Mouse (Mus musculus) hindbrain, embryonic 16.5 days (tissue): ENCODE measurements around the gene Trrap. TPM values are rescaled to one million over a fixed set of nuclear protein-coding genes. Genes with fewer than 3 reads are reported as not detected.

ENCODE experiments used
- ATAC-seq: fragments of 200-750 bp; cut with Nextera tagmentation; 2 replicates; pipeline ENCODE4 v1.8.0; 2017; ENCODE audit warnings: moderate TSS enrichment, moderate library complexity
- H3K27ac ChIP-seq: fragments of 300-500 bp; sonication (generic); 2 replicates; pipeline ENCODE4 v1.5.1; 2014; ENCODE audit warnings: low read depth, mild to moderate bottlenecking, control low read depth, low read length, moderate library complexity
- H3K27me3 ChIP-seq: fragments of 300-500 bp; sonication (generic); replicated peaks from 2 replicates; pipeline ENCODE4 v1.6.1; 2014; ENCODE audit warnings: low read length; ENCODE audit not compliant: control insufficient read depth, insufficient read depth
- H3K36me3 ChIP-seq: fragments of 300-500 bp; sonication (generic); 2 replicates; pipeline ENCODE4 v1.6.1; 2014; ENCODE audit warnings: mild to moderate bottlenecking, low read length, moderate library complexity, mixed read lengths; ENCODE audit not compliant: control insufficient read depth, insufficient read depth
- H3K4me1 ChIP-seq: fragments of 300-500 bp; sonication (generic); 2 replicates; pipeline ENCODE4 v1.6.1; 2014; ENCODE audit warnings: low read depth, low read length; ENCODE audit not compliant: control insufficient read depth, insufficient read depth
- H3K4me2 ChIP-seq: fragments of 300-500 bp; sonication (generic); 2 replicates; pipeline ENCODE4 v1.6.1; 2014; ENCODE audit warnings: mild to moderate bottlenecking, low read length, control low read depth, moderate library complexity
- H3K4me3 ChIP-seq: fragments of 300-500 bp; sonication (generic); 2 replicates; pipeline ENCODE4 v1.5.1; 2014; ENCODE audit warnings: mild to moderate bottlenecking, low read length, control low read depth, moderate library complexity
- H3K9ac ChIP-seq: fragments of 300-500 bp; sonication (generic); 2 replicates; pipeline ENCODE4 v1.6.1; 2014; ENCODE audit warnings: low read depth, mild to moderate bottlenecking, control low read depth, low read length, moderate library complexity
- H3K9me3 ChIP-seq: fragments of 300-500 bp; sonication (generic); 2 replicates; pipeline ENCODE4 v1.6.1; 2014; ENCODE audit warnings: mild to moderate bottlenecking, low read length, moderate library complexity; ENCODE audit not compliant: control insufficient read depth
- WGBS: fragments of 180-500 bp; shearing (Covaris S2); extraction: QIAGEN DNeasy Blood & Tissue Kit; methylation state at CpG from one replicate; pipeline ENCODE4 v1.1.7; 2014; 5-methylcytosine and 5-hydroxymethylcytosine counted together
- polyA plus RNA-seq: library from polyadenylated mRNA; unstranded; fragments of >200 nt; fragmentation: Nextera tagmentation; extraction: Ambion mirVana; gene quantifications from 2 replicates; pipeline ENCODE4 v1.2.1, GENCODE M21; 2015

Gene Trrap
- polyA plus RNA-seq, 1 experiment from 2014 or later = 60.3 TPM

DNA sequence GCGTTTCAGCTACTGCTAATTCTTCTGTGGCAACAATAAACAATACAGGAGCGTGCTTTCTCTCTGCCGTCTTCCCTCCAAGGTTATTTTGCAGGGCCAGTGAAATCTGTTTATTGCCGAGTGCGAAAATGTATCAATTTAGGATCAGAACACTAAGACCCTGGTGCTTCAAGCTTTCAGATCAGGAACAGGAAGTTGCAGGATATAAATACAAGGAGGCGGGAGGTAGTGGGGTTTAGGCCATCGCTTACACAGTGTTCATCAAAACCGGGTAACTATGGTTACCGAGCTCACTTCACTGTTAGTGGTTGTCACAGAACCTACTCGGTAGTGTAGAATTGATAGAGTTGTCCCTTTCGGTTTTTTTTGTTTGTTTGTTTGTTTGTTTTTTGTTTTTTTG, 886 bp upstream of the Trrap start:
- H3K4me3 ChIP-seq = no peak overlapping the region
- no peak for ATAC-seq
- H3K9me3 ChIP-seq = no peaks in the 10 kb centered on the region
- peaks cover 7% of the 10 kb centered on the region; the same call in 1 of the 2 replicates for H3K36me3 ChIP-seq
- 82% methylated on average over 11 of the region's 11 CpGs for WGBS
- no peak overlapping the region for H3K27ac ChIP-seq
- H3K4me2 ChIP-seq = no peak overlapping the region
- no peaks in the 10 kb centered on the region for H3K27me3 ChIP-seq
- no peak overlapping the region for H3K9ac ChIP-seq
- H3K4me1 ChIP-seq = peaks cover 10% of the 10 kb centered on the region

DNA sequence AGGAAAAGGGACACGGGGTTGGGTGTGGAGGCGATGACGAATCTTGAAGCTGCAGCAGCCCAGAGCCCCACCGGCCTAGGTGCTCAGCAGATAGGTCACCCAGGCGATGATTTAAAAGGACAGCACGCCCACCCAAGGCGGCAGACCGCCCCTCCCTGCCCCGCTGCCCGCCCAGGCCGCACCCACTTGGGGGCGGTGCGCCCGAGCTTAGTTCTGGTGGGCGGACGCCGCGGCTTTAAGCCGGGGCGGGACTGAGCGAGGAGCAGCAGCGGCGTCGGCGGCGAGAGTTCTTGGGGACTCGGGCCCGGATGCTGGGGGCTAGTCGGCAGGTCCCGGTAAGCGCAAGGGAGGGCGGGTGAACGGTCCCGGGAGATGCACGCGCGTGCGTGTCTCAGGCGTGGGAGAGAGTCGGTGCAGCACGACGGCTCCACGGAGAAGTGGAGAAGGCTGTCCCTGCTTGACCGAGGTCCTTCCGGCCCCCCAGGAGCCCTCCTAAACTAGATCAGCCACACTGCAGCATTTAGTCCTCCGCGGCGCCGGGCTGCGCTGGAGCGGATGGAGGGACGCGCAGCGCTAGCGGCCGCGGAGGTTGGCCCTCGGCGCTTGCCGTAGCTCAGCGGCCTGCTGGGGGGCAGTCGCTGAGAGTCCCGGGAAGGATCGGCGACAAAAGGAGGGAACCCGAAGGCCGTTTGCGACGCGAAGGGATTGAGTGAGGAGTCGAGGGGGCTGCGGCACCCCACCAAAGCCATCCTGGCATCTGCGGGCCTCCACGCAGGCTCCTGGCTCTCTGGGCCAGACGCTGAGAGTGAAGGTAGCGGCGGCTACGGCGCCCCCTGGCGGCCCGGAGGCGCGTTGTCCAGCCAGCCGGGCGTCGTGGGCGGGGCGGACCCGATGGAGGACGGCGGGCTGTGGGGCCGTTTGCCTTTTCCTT, 644 bp downstream of the Trrap start:
- peak overlapping the region; percentile 88 for H3K4me3 ChIP-seq
- H3K9ac ChIP-seq = peak overlapping the region; percentile 96
- ATAC-seq = peak; percentile 92
- peak overlapping the region; percentile 91 for H3K4me2 ChIP-seq
- H3K9me3 ChIP-seq = no peaks in the 10 kb centered on the region
- no peaks in the 10 kb centered on the region for H3K27me3 ChIP-seq
- peaks cover 14% of the 10 kb centered on the region; the same call in 1 of the 2 replicates for H3K36me3 ChIP-seq
- peaks cover 10% of the 10 kb centered on the region for H3K4me1 ChIP-seq
- under 1% methylated on average over 87 of the region's 92 CpGs for WGBS
- H3K27ac ChIP-seq = peak overlapping the region; percentile 99

DNA sequence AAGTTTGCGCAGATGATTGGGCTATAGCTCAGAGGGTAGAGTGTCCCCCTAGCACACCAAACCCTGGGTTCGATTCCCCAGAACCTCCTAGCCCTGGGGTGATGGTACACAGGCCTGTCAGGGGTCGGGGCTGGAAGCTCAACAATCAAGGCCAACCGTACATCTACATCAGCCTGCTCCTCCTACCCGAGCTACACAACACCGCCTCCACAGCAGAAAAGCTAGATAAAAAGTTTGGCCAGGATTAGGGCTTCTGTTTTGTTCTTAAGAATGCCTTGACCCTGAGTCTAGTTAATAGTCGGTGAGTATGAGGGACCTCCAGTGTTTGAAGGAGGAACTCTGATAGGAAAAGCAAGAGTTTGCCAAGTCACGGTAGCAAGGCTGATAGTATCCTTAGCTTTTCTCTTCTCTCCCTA, 1.5 kb downstream of the Trrap start:
- peak overlapping the region; percentile 96 for H3K9ac ChIP-seq
- peak; percentile 24; the same call in 1 of the 2 replicates for ATAC-seq
- H3K9me3 ChIP-seq = no peaks in the 10 kb centered on the region
- peaks cover 10% of the 10 kb centered on the region for H3K4me1 ChIP-seq
- no peaks in the 10 kb centered on the region for H3K27me3 ChIP-seq
- 32% methylated on average over 8 of the region's 8 CpGs for WGBS
- peak overlapping the region; percentile 91 for H3K4me2 ChIP-seq
- H3K4me3 ChIP-seq = peak overlapping the region; percentile 88
- peak overlapping the region; percentile 99; the same call in 1 of the 2 replicates for H3K27ac ChIP-seq
- H3K36me3 ChIP-seq = peaks cover 14% of the 10 kb centered on the region; the same call in 1 of the 2 replicates

DNA sequence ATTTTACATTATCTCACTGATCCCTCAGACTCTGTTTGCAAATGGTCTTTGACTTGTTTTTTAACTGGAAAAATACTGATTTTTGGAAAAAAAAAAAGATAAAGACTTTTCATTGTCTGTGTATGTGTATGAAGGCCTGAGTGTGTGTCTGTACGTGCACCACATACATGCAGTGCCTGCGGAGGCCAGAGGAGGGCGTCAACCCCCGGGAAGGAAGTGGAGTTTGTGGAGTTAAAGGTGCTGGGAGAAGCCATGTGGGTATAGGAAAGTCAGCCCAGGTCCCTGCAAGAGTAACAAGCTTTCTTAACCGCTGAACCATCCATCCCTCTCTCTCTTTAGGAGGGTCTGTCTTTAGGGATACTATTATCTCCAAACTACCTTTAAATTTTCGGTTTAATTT, 5.7 kb downstream of the Trrap start:
- Histone ChIP-seq H3K9me3 (no peaks in the 10 kb centered on the region), H3K4me1 (peaks cover 10% of the 10 kb centered on the region), H3K36me3 (peaks cover 23% of the 10 kb centered on the region), H3K27ac (no peak overlapping the region), H3K4me2 (no peak overlapping the region), H3K27me3 (no peaks in the 10 kb centered on the region), H3K4me3 (no peak overlapping the region), H3K9ac (no peak overlapping the region)
- WGBS = 94% methylated on average over 6 of the region's 6 CpGs
- no peak for ATAC-seq

DNA sequence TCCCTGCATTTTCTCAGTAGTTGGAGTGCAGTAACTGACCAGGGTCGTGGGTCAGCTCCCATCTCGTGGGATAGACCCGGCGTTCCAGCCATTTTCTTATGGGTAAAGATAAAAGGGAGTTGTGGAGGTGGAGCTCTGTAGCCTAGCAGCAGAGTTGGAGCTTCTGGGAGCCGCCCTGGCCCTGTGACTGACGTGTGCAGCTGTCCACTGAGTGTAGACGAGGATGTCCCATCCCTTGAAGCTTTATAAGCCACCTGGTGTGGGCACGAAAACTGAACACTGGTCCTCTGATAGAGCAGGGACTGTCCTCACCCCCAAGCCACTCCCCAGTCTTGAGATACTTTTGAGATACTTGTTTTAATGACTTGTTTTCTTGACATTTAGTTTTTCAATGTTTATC, 13.1 kb downstream of the Trrap start:
- Histone ChIP-seq H3K4me1 (no peaks in the 10 kb centered on the region), H3K9ac (no peak overlapping the region), H3K27me3 (no peaks in the 10 kb centered on the region), H3K27ac (no peak overlapping the region), H3K4me3 (no peak overlapping the region), H3K4me2 (no peak overlapping the region), H3K9me3 (no peaks in the 10 kb centered on the region), H3K36me3 (peaks cover 56% of the 10 kb centered on the region)
- ATAC-seq = no peak
- 78% methylated on average over 8 of the region's 8 CpGs for WGBS

DNA sequence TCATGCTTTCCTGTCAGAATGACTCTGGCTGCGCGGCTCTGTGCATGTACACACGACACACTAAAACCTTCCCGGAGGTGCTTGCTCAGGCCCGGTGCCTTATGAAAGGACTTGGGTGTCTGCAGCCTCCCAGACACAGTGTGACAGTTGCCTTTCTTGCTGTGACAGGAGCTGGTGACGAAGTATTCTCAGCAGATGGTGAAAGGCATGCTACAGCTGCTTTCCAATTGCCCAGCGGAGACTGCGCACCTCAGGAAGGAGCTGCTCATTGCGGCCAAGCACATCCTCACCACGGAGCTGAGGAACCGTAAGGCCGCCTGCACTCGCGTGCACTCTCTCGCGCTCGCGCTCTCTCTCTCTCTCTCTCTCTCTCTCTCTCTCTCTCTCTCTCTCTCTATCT, 18.9 kb downstream of the Trrap start:
- H3K4me3 ChIP-seq = no peak overlapping the region
- no peak overlapping the region for H3K4me2 ChIP-seq
- WGBS = 95% methylated on average over 18 of the region's 18 CpGs
- H3K9me3 ChIP-seq = no peaks in the 10 kb centered on the region
- no peaks in the 10 kb centered on the region for H3K27me3 ChIP-seq
- no peaks in the 10 kb centered on the region for H3K4me1 ChIP-seq
- peaks cover 72% of the 10 kb centered on the region for H3K36me3 ChIP-seq
- H3K27ac ChIP-seq = no peak overlapping the region
- no peak for ATAC-seq
- H3K9ac ChIP-seq = no peak overlapping the region

DNA sequence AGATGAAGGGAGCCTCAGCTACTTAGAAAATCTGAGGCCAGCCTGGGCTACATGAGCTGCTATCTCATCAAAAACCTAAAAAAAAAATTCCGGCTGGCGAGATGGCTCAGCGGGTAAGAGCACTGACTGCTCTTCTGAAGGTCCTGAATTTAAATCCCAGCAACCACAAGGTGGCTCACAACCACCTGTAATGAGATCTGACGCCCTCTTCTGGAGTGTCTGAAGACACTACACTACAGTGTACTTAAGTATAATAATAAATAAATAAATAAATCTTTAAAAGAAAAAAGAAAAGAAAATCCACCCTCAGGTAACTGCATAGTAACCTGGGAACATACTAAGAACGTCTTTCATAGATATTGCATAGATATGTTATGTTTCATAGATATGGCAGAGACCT, 25.8 kb downstream of the Trrap start:
- H3K9me3 ChIP-seq = no peaks in the 10 kb centered on the region
- H3K27me3 ChIP-seq = no peaks in the 10 kb centered on the region
- 87% methylated on average over 5 of the region's 5 CpGs for WGBS
- H3K27ac ChIP-seq = no peak overlapping the region
- H3K4me3 ChIP-seq = no peak overlapping the region
- ATAC-seq = no peak
- H3K36me3 ChIP-seq = peaks cover 74% of the 10 kb centered on the region
- H3K9ac ChIP-seq = no peak overlapping the region
- H3K4me1 ChIP-seq = no peaks in the 10 kb centered on the region
- no peak overlapping the region for H3K4me2 ChIP-seq

DNA sequence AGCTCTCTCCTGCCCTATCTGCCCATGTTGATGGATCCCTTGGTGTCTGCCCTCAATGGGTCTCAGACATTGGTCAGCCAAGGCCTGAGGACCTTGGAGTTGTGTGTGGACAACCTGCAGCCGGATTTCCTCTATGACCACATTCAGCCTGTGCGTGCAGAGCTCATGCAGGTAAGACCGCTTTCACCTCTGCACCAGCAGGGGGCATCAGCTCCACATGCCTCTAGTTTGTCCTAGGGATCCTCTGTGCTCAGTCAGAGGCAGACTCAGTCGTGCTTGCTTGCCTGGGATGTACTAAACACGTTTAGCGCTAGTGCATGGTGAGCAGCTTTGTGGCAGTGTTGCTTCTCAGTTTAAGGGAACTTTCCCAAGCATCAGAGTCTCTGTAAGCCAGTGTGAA, 27.2 kb downstream of the Trrap start:
- no peak overlapping the region for H3K9ac ChIP-seq
- no peak overlapping the region for H3K4me2 ChIP-seq
- no peaks in the 10 kb centered on the region for H3K27me3 ChIP-seq
- WGBS = 70% methylated on average over 6 of the region's 6 CpGs
- H3K27ac ChIP-seq = no peak overlapping the region
- H3K4me3 ChIP-seq = no peak overlapping the region
- no peak for ATAC-seq
- peaks cover 70% of the 10 kb centered on the region for H3K36me3 ChIP-seq
- H3K4me1 ChIP-seq = no peaks in the 10 kb centered on the region
- H3K9me3 ChIP-seq = no peaks in the 10 kb centered on the region

DNA sequence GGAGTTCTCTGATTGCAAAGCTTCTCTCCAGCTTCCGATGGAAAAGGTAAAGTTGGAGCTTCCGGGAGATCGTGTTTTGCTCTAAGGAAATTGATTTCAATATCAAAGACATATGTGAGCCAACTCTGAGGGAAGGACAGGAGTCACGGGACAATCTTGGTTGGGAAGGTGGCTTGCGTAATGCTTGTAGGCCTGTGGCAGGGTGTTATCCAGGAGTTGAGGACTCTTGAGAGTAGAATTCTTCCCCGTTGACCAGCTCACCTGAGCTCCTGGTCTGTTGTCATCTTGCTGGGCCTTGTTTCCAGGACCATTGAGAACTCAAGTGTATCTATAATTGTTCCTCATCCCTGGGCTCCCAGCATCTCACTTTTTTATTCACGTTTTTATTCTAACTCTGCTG, 29.6 kb downstream of the Trrap start:
- no peak for ATAC-seq
- H3K36me3 ChIP-seq = peaks cover 65% of the 10 kb centered on the region
- no peak overlapping the region for H3K9ac ChIP-seq
- H3K4me3 ChIP-seq = no peak overlapping the region
- H3K4me1 ChIP-seq = no peaks in the 10 kb centered on the region
- no peak overlapping the region for H3K4me2 ChIP-seq
- H3K27me3 ChIP-seq = no peaks in the 10 kb centered on the region
- 95% methylated on average over 7 of the region's 7 CpGs for WGBS
- no peaks in the 10 kb centered on the region for H3K9me3 ChIP-seq
- H3K27ac ChIP-seq = no peak overlapping the region
